Mouse (Mus musculus) liver, postnatal 0 days (tissue): ENCODE data around the gene Atg2b.

Source experiments
- CTCF ChIP-seq: sonication (generic); IDR thresholded peaks from 2 replicates; pipeline ENCODE4 v1.5.1; 2016; ENCODE audit warnings: antibody characterized with exemption, low read depth
- EP300 ChIP-seq: IDR thresholded peaks from 2 replicates; pipeline ENCODE4 v1.6.1; 2016; ENCODE audit warnings: antibody characterized with exemption, low read depth, mild to moderate bottlenecking

GRCm38 (mm10) chr12:105721452-105722132 lies 36.6 kb upstream of the Atg2b start:
- TF ChIP-seq EP300 (no peak), CTCF (no peak)
